Mouse (Mus musculus): ENCODE results near the gene Mboat7. TPM values are rescaled to one million over a fixed set of nuclear protein-coding genes. Genes with fewer than 3 reads are reported as not detected.

The Mboat7 gene
- polyA plus RNA-seq, 1 experiment from 2014 or later: 22.2 TPM

GRCm38 (mm10) chr7:3683908-3684550 is 9.3 kb downstream of the Mboat7 start:
- no peaks in the 10 kb centered on the region for H3K4me1 ChIP-seq (replicated peaks; ENCODE audit: control insufficient read depth, insufficient read depth, low read length)
- H3K27ac ChIP-seq (ENCODE audit: low read depth, low read length): peak overlapping the region; percentile 45; the same call in 1 of the 2 replicates
- DNase-seq (ENCODE audit: low spot score): peak; percentile 30
- no peaks in the 10 kb centered on the region for H3K9me3 ChIP-seq (ENCODE audit: control insufficient read depth, low read length)
- H3K4me2 ChIP-seq (replicated peaks; ENCODE audit: low read depth, low read length): no peak overlapping the region
- WGBS: 68% methylated on average over 10 of the region's 10 CpGs
- ATAC-seq (ENCODE audit: low FRiP score): peak; percentile 66
- 0 out of 2 replicates have a peak, but pooled peaks cover 3% of the 10 kb centered on the region for H3K36me3 ChIP-seq (ENCODE audit: control insufficient read depth, insufficient read depth, low read length)
- no peak overlapping the region for H3K4me3 ChIP-seq (ENCODE audit: low read depth, low read length)
- no peak overlapping the region for H3K9ac ChIP-seq (ENCODE audit: low read depth, low read length)
- H3K27me3 ChIP-seq (ENCODE audit: control insufficient read depth, insufficient read depth, low read length): no peaks in the 10 kb centered on the region

DNA sequence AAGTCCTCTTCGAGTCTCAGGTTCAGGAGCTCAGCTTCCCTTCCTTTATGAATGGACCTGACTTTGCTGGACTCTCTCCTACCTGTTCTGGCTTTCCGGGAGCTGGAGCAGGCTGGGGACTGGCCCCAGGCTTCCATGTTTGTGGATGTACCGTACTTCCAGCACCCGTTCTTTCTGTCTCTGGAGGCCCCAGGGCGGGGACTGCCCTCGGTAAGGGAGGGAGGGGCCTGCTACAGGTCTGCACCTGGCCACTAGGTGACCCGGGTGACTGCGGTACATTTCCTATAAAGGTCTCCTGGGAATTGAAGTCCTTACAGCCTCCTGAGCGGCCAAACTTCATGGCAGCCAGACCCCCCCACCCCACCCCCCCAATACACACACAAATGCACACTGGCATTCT is 16.0 kb downstream of the Mboat7 start, which contains the start of gene Tmc4:
TSS of gene Tmc4 (minus strand) at position 212 of the 400 bp plus-strand sequence.
- H3K9ac ChIP-seq (ENCODE audit: low read depth, low read length): no peak within 1 kb of the TSS
- no peak within 1 kb of the TSS for H3K4me3 ChIP-seq (ENCODE audit: low read depth, low read length)
- ATAC-seq (ENCODE audit: low FRiP score) (no peak), DNase-seq (ENCODE audit: low spot score) (no peak)
- no peaks in the 10 kb centered on the region for H3K9me3 ChIP-seq (ENCODE audit: control insufficient read depth, low read length)
- H3K4me1 ChIP-seq (replicated peaks; ENCODE audit: control insufficient read depth, insufficient read depth, low read length): no peaks in the 10 kb centered on the region
- no peak within 1 kb of the TSS for H3K4me2 ChIP-seq (replicated peaks; ENCODE audit: low read depth, low read length)
- no peak within 1 kb of the TSS for H3K27ac ChIP-seq (ENCODE audit: low read depth, low read length)
- no peaks in the 10 kb centered on the region for H3K27me3 ChIP-seq (ENCODE audit: control insufficient read depth, insufficient read depth, low read length)
- 46% methylated on average over 9 of the region's 9 CpGs for WGBS
- H3K36me3 ChIP-seq (ENCODE audit: control insufficient read depth, insufficient read depth, low read length): 0 out of 2 replicates have a peak, but pooled peaks cover 3% of the 10 kb centered on the region

GRCm38 (mm10) chr7:3676371-3676770 is 17.0 kb downstream of the Mboat7 start:
- Histone ChIP-seq H3K4me2 (replicated peaks; ENCODE audit: low read depth, low read length) (no peak overlapping the region), H3K4me3 (ENCODE audit: low read depth, low read length) (no peak overlapping the region), H3K36me3 (ENCODE audit: control insufficient read depth, insufficient read depth, low read length) (no peaks in the 10 kb centered on the region), H3K27me3 (ENCODE audit: control insufficient read depth, insufficient read depth, low read length) (no peaks in the 10 kb centered on the region), H3K9ac (ENCODE audit: low read depth, low read length) (no peak overlapping the region), H3K4me1 (replicated peaks; ENCODE audit: control insufficient read depth, insufficient read depth, low read length) (no peaks in the 10 kb centered on the region), H3K27ac (ENCODE audit: low read depth, low read length) (no peak overlapping the region), H3K9me3 (ENCODE audit: control insufficient read depth, low read length) (no peaks in the 10 kb centered on the region)
- 86% methylated on average over 12 of the region's 12 CpGs for WGBS
- ATAC-seq (ENCODE audit: low FRiP score): no peak
- no peak for DNase-seq (ENCODE audit: low spot score)

DNA sequence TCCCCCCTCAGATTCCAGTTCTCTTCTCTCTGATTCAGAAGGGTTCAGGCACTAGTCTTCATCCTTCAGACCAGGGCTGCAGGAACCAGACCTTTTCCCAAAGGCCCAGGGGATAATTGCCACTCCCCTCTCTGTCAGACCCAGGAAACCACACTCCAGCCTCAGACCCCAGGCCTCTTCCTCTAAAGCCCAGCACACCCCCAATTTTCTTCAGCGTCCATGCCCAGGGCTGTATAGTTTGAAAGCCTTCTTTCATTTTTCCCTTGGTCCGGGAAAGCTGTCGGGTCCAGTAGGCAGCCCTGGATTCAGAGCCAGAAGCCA is 18.1 kb downstream of the Mboat7 start:
- Histone ChIP-seq H3K4me2 (replicated peaks; ENCODE audit: low read depth, low read length) (no peak overlapping the region), H3K36me3 (ENCODE audit: control insufficient read depth, insufficient read depth, low read length) (no peaks in the 10 kb centered on the region), H3K27me3 (ENCODE audit: control insufficient read depth, insufficient read depth, low read length) (no peaks in the 10 kb centered on the region), H3K9me3 (ENCODE audit: control insufficient read depth, low read length) (no peaks in the 10 kb centered on the region), H3K27ac (ENCODE audit: low read depth, low read length) (no peak overlapping the region), H3K9ac (ENCODE audit: low read depth, low read length) (no peak overlapping the region), H3K4me3 (ENCODE audit: low read depth, low read length) (no peak overlapping the region), H3K4me1 (replicated peaks; ENCODE audit: control insufficient read depth, insufficient read depth, low read length) (no peaks in the 10 kb centered on the region)
- whole genome bisulfite sequencing: 77% methylated on average over 3 of the region's 3 CpGs
- no peak for DNase-seq (ENCODE audit: low spot score)
- no peak for ATAC-seq (ENCODE audit: low FRiP score)

- Histone ChIP-seq H3K4me1 (replicated peaks; ENCODE audit: control insufficient read depth, insufficient read depth, low read length) (no peaks in the 10 kb centered on the region), H3K4me2 (replicated peaks; ENCODE audit: low read depth, low read length) (no peak overlapping the region), H3K9ac (ENCODE audit: low read depth, low read length) (no peak overlapping the region), H3K4me3 (ENCODE audit: low read depth, low read length) (no peak overlapping the region), H3K36me3 (ENCODE audit: control insufficient read depth, insufficient read depth, low read length) (no peaks in the 10 kb centered on the region), H3K27ac (ENCODE audit: low read depth, low read length) (no peak overlapping the region), H3K27me3 (ENCODE audit: control insufficient read depth, insufficient read depth, low read length) (no peaks in the 10 kb centered on the region), H3K9me3 (ENCODE audit: control insufficient read depth, low read length) (no peaks in the 10 kb centered on the region)
- DNase-seq (ENCODE audit: low spot score) (peak; percentile 89), ATAC-seq (ENCODE audit: low FRiP score) (peak; percentile 90)
- 70% methylated on average over 10 of the region's 10 CpGs for WGBS
These were observed 18.7 kb downstream of the Mboat7 start for GRCm38 (mm10) chr7:3674507-3675227.

- 20% methylated on average over 14 of the region's 14 CpGs for WGBS
- no peak overlapping the region for H3K4me3 ChIP-seq (ENCODE audit: low read depth, low read length)
- no peak overlapping the region for H3K27ac ChIP-seq (ENCODE audit: low read depth, low read length)
- peaks cover 5% of the 10 kb centered on the region; the same call in 1 of the 2 replicates for H3K36me3 ChIP-seq (ENCODE audit: control insufficient read depth, insufficient read depth, low read length)
- ATAC-seq (ENCODE audit: low FRiP score) (no peak), DNase-seq (ENCODE audit: low spot score) (no peak)
- no peak overlapping the region for H3K4me2 ChIP-seq (replicated peaks; ENCODE audit: low read depth, low read length)
- no peaks in the 10 kb centered on the region for H3K4me1 ChIP-seq (replicated peaks; ENCODE audit: control insufficient read depth, insufficient read depth, low read length)
- no peaks in the 10 kb centered on the region for H3K9me3 ChIP-seq (ENCODE audit: control insufficient read depth, low read length)
- H3K27me3 ChIP-seq (ENCODE audit: control insufficient read depth, insufficient read depth, low read length): no peaks in the 10 kb centered on the region
- no peak overlapping the region for H3K9ac ChIP-seq (ENCODE audit: low read depth, low read length)
These were observed 26.4 kb downstream of the Mboat7 start for GRCm38 (mm10) chr7:3666921-3667391.

DNA sequence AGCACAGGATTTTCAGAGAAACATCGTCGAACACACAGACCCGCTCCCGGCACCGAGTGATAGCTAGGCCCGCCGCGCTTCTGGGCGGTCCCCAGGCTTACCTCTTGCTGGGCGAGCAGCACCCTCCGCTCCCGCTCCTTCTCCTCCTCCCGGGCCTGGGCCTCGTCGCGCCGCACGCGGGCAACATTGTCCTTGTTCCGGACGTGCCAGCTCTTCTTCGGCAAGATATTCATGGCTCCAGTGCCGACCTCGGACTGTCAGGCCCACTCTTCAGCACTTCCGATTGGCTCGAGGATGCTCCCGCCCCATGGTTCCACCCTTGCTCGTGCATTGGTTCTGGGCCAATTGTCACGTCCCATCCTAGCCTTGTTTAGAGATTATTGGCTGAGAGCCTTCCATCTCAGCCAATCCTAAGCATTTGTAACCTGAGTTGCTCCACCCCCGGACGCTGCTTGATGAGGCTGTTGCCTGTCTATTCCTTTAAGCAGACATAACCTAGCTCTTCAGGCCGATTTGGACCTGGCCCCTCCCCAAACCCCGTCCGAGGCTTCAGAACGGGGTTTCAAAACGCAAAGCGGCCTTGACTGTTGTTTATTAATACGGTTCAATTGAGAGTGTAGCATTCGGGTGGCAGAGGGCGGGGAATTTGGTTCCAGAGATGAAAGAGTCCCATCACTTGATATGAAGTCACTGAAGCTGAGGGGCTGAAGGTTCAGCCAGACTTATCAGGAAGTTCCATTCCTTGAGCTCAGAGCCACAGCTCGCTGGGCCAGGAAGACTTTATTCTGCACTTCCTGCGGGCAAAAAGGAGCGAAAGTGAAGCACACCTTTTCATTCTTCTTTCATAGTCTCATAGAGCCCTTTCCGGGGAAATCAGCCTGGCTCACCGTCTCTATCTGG is 27.9 kb downstream of the Mboat7 start, which contains the start of gene Leng1:
TSS of gene Leng1 (minus strand) at position 626 of the 900 bp plus-strand sequence.
- no peaks in the 10 kb centered on the region for H3K4me1 ChIP-seq (replicated peaks; ENCODE audit: control insufficient read depth, insufficient read depth, low read length)
- H3K4me2 ChIP-seq (replicated peaks; ENCODE audit: low read depth, low read length): peak within 1 kb of the TSS; percentile 42
- WGBS: 4% methylated on average over 45 of the region's 45 CpGs
- peak within 1 kb of the TSS; percentile 66 for H3K9ac ChIP-seq (ENCODE audit: low read depth, low read length)
- ATAC-seq (ENCODE audit: low FRiP score) (peak; percentile 99), DNase-seq (ENCODE audit: low spot score) (peak; percentile 90)
- H3K36me3 ChIP-seq (ENCODE audit: control insufficient read depth, insufficient read depth, low read length): peaks cover 5% of the 10 kb centered on the region
- no peaks in the 10 kb centered on the region for H3K27me3 ChIP-seq (ENCODE audit: control insufficient read depth, insufficient read depth, low read length)
- H3K27ac ChIP-seq (ENCODE audit: low read depth, low read length): peak within 1 kb of the TSS; percentile 47; the same call in 1 of the 2 replicates
- H3K4me3 ChIP-seq (ENCODE audit: low read depth, low read length): peak within 1 kb of the TSS; percentile 61
- no peaks in the 10 kb centered on the region for H3K9me3 ChIP-seq (ENCODE audit: control insufficient read depth, low read length)

- Histone ChIP-seq H3K27me3 (ENCODE audit: control insufficient read depth, insufficient read depth, low read length) (no peaks in the 10 kb centered on the region), H3K4me3 (ENCODE audit: low read depth, low read length) (peak overlapping the region; percentile 61), H3K9ac (ENCODE audit: low read depth, low read length) (peak overlapping the region; percentile 66), H3K27ac (ENCODE audit: low read depth, low read length) (0 out of 2 replicates have a peak overlapping the region, but pooled peaks have one; percentile 47), H3K4me1 (replicated peaks; ENCODE audit: control insufficient read depth, insufficient read depth, low read length) (no peaks in the 10 kb centered on the region), H3K9me3 (ENCODE audit: control insufficient read depth, low read length) (no peaks in the 10 kb centered on the region), H3K4me2 (replicated peaks; ENCODE audit: low read depth, low read length) (peak overlapping the region; percentile 36), H3K36me3 (ENCODE audit: control insufficient read depth, insufficient read depth, low read length) (peaks cover 10% of the 10 kb centered on the region)
- 33% methylated on average over 15 of the region's 15 CpGs for WGBS
- DNase-seq (ENCODE audit: low spot score): peak; percentile 34
- peak; percentile 32 for ATAC-seq (ENCODE audit: low FRiP score)
These were observed 28.7 kb downstream of the Mboat7 start for GRCm38 (mm10) chr7:3664524-3665214.
